Mouse (Mus musculus): ENCODE measurements around the gene Tpx2.

DNA sequence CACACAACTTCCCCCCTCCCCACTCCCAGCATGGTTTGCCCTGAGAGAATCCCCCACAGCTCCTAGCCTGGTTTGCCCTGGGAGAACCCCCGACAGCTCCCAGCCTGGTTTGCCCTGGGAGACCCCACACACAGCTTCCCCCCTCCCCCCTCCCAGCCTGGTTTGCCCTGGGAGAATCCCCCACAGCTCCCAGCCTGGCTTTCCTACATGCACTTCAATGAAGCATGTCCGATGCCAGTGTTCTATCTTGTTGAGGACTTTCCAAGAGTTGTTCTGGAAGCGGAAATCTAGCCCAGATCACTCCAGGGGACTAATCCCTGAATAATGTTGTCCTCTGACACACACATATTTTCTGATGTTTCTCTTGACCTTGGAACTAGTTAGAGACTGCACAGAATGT is 54.9 kb downstream of the Tpx2 start:
- TF ChIP-seq CTCF (IDR thresholded peaks at IDR 0.05) (no peak), EP300 (IDR thresholded peaks at IDR 0.05; ENCODE audit: insufficient read depth, low read depth, low read length) (no peak)

Measured in heart, adult 2 months (tissue).